Mouse (Mus musculus) E14TG2a.4 (cell line): ENCODE measurements at regions not wholly inside any gene's neighbourhood (a gene's known extent, or its start where the extent isn't known, plus 50 kb on each side); places are given as distances from the start of the nearest gene placed in this dataset.

Experiments used
- CTCF ChIP-seq: conservative IDR thresholded peaks from 2 replicates; pipeline ENCODE4 v1.5.1; 2014; ENCODE audit warnings: low read length
- POU5F1 ChIP-seq: IDR thresholded peaks from 2 replicates; pipeline ENCODE4 v1.6.1; 2014; ENCODE audit warnings: low read length, borderline replicate concordance

GRCm38 (mm10) chr7:62278492-62278891 lies 67.9 kb upstream of the Ndn start:
- TF ChIP-seq CTCF: no peak
- TF ChIP-seq POU5F1: no peak
